22 mouse cellular contexts compared by ENCODE assay signal in the genomic region with DNA sequence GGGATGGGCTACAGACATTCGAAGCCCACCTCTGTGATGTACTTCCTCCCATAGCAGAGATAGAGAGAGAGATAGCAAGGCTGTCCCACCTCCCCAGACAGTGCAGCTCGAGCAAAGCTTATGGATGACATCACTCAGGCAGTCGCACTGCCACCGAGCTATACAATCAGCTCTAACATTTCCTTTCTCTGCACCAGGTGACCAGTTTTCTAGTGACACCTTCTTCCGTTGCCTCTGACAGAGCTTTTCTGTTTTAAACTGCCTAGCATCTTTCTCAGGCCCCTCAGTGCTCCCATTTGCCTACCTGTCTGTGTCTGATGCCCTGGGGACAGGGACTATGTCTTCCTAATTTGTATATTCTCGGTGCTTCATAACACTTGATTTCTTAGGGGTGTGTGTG. TPM values are rescaled to one million over a fixed set of nuclear protein-coding genes. Genes with fewer than 3 reads are reported as not detected.
DNase-seq lines count a peak whose midpoint lies in the region; ATAC-seq and TF ChIP-seq lines count a peak whose summit lies in the region.
"Had no signal": no experiment of that assay in that cellular context is flagged by ENCODE, and none has a peak within 500 bp of the region (broad histone marks: within the 10 kb centered on the region; RNA-seq: fewer than 3 reads in every experiment).

No protein-coding gene starts in this region.

- no peaks in the 10 kb centered on the region for H3K27me3 ChIP-seq in thymus, adult 2 months (ENCODE audit: control insufficient read depth, insufficient read depth, low read length)
- no peaks in the 10 kb centered on the region for H3K27me3 ChIP-seq in ES-Bruce4 (ENCODE audit: control insufficient read depth, insufficient read depth, low read length, poor library complexity, severe bottlenecking)
- H3K27me3 ChIP-seq in kidney, embryonic 14.5 days (ENCODE audit: control insufficient read depth, insufficient read depth, low read length): no peaks in the 10 kb centered on the region
- H3K27me3 ChIP-seq: CH12.LX; embryonic facial prominence, embryonic 12.5 days; forebrain, embryonic 13.5 days; midbrain, embryonic 13.5 days had no signal

- TF ChIP-seq CTCF in thymus, adult 2 months (IDR thresholded peaks at IDR 0.05; ENCODE audit: borderline replicate concordance, control insufficient read depth, extremely low read depth, insufficient read depth, low read length, poor library complexity): no peak
- no peak for TF ChIP-seq CTCF in ES-Bruce4 (IDR thresholded peaks at IDR 0.05; ENCODE audit: low read depth, low read length)

- TF ChIP-seq EP300 in ES-Bruce4 (IDR thresholded peaks at IDR 0.05; ENCODE audit: insufficient read depth, low read depth, low read length): no peak

- DNase-seq in thymus, adult 2 months: no peak
- no peak for DNase-seq in thymus, postnatal 10 days (ENCODE audit: low spot score in 2 of 2)
- DNase-seq in induced T-regulatory cell, adult 2 months (ENCODE audit: low read depth): peak; percentile 76
- DNase-seq in thymus, postnatal 36 days: peak; percentile 31 to 48
- DNase-seq in left cerebral cortex, adult 11 months (ENCODE audit: low spot score): no peak
- DNase-seq: adrenal gland, adult 8-10 months; cerebellum, adult 9-11 months; gastrocnemius, postnatal 14 days; kidney, adult 9 months; kidney, postnatal 4 days; layer of hippocampus, adult 9-11 months; lung, postnatal 10 days had no signal

- no peak overlapping the region for H3K4me2 ChIP-seq in kidney, embryonic 14.5 days (replicated peaks; ENCODE audit: low read depth, low read length)
- H3K4me2 ChIP-seq: embryonic facial prominence, embryonic 12.5 days; forebrain, embryonic 13.5 days; midbrain, embryonic 13.5 days had no signal

- peaks cover 36% of the 10 kb centered on the region for H3K4me1 ChIP-seq in thymus, adult 2 months (replicated peaks; ENCODE audit: control insufficient read depth, insufficient read depth, low read length)
- peaks cover 1% of the 10 kb centered on the region for H3K4me1 ChIP-seq in ES-Bruce4 (ENCODE audit: control insufficient read depth, insufficient read depth, low read length)
- H3K4me1 ChIP-seq in kidney, embryonic 14.5 days (ENCODE audit: control insufficient read depth, insufficient read depth, low read length): no peaks in the 10 kb centered on the region
- H3K4me1 ChIP-seq: embryonic facial prominence, embryonic 12.5 days; forebrain, embryonic 13.5 days; hindbrain, embryonic 10.5 days; midbrain, embryonic 13.5 days had no signal

- no peak overlapping the region for H3K9ac ChIP-seq in ES-Bruce4 (ENCODE audit: low read depth, poor library complexity, severe bottlenecking)
- no peak overlapping the region for H3K9ac ChIP-seq in kidney, embryonic 14.5 days (ENCODE audit: low read depth, low read length)
- H3K9ac ChIP-seq: embryonic facial prominence, embryonic 12.5 days; forebrain, embryonic 13.5 days; liver, embryonic 14.5 days; midbrain, embryonic 13.5 days had no signal

- TF ChIP-seq POLR2A in thymus, adult 2 months (IDR thresholded peaks at IDR 0.05; ENCODE audit: control insufficient read depth, extremely low read depth, insufficient read depth, low read length, poor library complexity): no peak
- TF ChIP-seq POLR2A in ES-Bruce4 (IDR thresholded peaks at IDR 0.05; ENCODE audit: insufficient read depth, low read length): no peak

- ATAC-seq in kidney, embryonic 14.5 days (ENCODE audit: low FRiP score, low TSS enrichment): no peak
- ATAC-seq: forebrain, embryonic 13.5 days; midbrain, embryonic 13.5 days had no signal

- no peaks in the 10 kb centered on the region; the same call in 1 of the 2 replicates for H3K36me3 ChIP-seq in thymus, adult 2 months (ENCODE audit: control insufficient read depth, insufficient read depth, low read length)
- H3K36me3 ChIP-seq in ES-Bruce4 (ENCODE audit: control insufficient read depth, insufficient read depth, low read length, poor library complexity, severe bottlenecking): no peaks in the 10 kb centered on the region
- no peaks in the 10 kb centered on the region for H3K36me3 ChIP-seq in kidney, embryonic 14.5 days (ENCODE audit: control insufficient read depth, insufficient read depth, low read length)

- H3K9me3 ChIP-seq in ES-Bruce4 (replicated peaks; ENCODE audit: control insufficient read depth, insufficient read depth, low read length, poor library complexity, severe bottlenecking): no peaks in the 10 kb centered on the region
- no peaks in the 10 kb centered on the region for H3K9me3 ChIP-seq in kidney, embryonic 14.5 days (ENCODE audit: control insufficient read depth, low read length)
- H3K9me3 ChIP-seq: forebrain, embryonic 13.5 days; limb, embryonic 10.5 days; midbrain, embryonic 13.5 days had no signal

- H3K27ac ChIP-seq in thymus, adult 2 months (ENCODE audit: control insufficient read depth, insufficient read depth, low read length): peak overlapping the region; percentile 53
- peak overlapping the region; percentile 69 for H3K27ac ChIP-seq in ES-Bruce4 (ENCODE audit: insufficient read depth, low read length)
- no peak overlapping the region for H3K27ac ChIP-seq in kidney, embryonic 14.5 days (ENCODE audit: low read depth, low read length)
- H3K27ac ChIP-seq: embryonic facial prominence, embryonic 12.5 days; forebrain, embryonic 13.5 days; hindbrain, embryonic 10.5 days; limb, embryonic 10.5 days; liver, embryonic 14.5 days; midbrain, embryonic 13.5 days had no signal

- 42% methylated on average over 6 of the region's 6 CpGs for WGBS in thymus, adult 2 months
- 82% methylated on average over 6 of the region's 6 CpGs for WGBS in kidney, embryonic 14.5 days

- no peak overlapping the region for H3K4me3 ChIP-seq in thymus, adult 2 months (ENCODE audit: control insufficient read depth, insufficient read depth, low read length)
- no peak overlapping the region for H3K4me3 ChIP-seq in ES-Bruce4 (ENCODE audit: low read depth, low read length)
- no peak overlapping the region for H3K4me3 ChIP-seq in kidney, embryonic 14.5 days (ENCODE audit: low read length)
- H3K4me3 ChIP-seq: embryonic facial prominence, embryonic 12.5 days; erythroblast, embryonic 14.5 days; forebrain, embryonic 13.5 days; hindbrain, embryonic 10.5 days; limb, embryonic 10.5 days; midbrain, embryonic 13.5 days had no signal

RNA-seq across cellular contexts. Expression of a gene that starts 11.8 kb away (rescaled TPM):
- 10.7 and 12.3 TPM in 2 replicates for polyA plus RNA-seq in thymus, adult 2 months (2012; rRNA removed)
- polyA plus RNA-seq in ES-Bruce4 (2011; ENCODE audit: insufficient read depth, insufficient read length, low read depth, missing spikeins): 278 and 351 TPM in 2 replicates
- polyA plus RNA-seq in kidney, embryonic 14.5 days (2014; fragmentation: Nextera tagmentation; extraction: Ambion mirVana): 10.3 and 11.2 TPM in 2 replicates

RNA-seq across cellular contexts. Expression of a gene that starts 12.2 kb away (rescaled TPM):
- polyA plus RNA-seq in thymus, adult 2 months (2012; rRNA removed): 70.3 and 81.3 TPM in 2 replicates
- polyA plus RNA-seq in ES-Bruce4 (2011; ENCODE audit: insufficient read depth, insufficient read length, low read depth, missing spikeins): 42.8 and 55.5 TPM in 2 replicates
- polyA plus RNA-seq in kidney, embryonic 14.5 days (2014; fragmentation: Nextera tagmentation; extraction: Ambion mirVana): 13.5 and 19.7 TPM in 2 replicates

RNA-seq across cellular contexts. Expression of a gene that starts 12.4 kb away (rescaled TPM):
- polyA plus RNA-seq in thymus, adult 2 months (2012; rRNA removed): 30.4 and 31.6 TPM in 2 replicates
- 52.1 and 57.0 TPM in 2 replicates for polyA plus RNA-seq in ES-Bruce4 (2011; ENCODE audit: insufficient read depth, insufficient read length, low read depth, missing spikeins)
- 23.0 and 26.2 TPM in 2 replicates for polyA plus RNA-seq in kidney, embryonic 14.5 days (2014; fragmentation: Nextera tagmentation; extraction: Ambion mirVana)

RNA-seq across cellular contexts. Expression of a gene that starts 12.5 kb away (rescaled TPM):
- polyA plus RNA-seq in thymus, adult 2 months (2012; rRNA removed): 1,045 and 1,102 TPM in 2 replicates
- polyA plus RNA-seq in ES-Bruce4 (2011; ENCODE audit: insufficient read depth, insufficient read length, low read depth, missing spikeins): 210 and 229 TPM in 2 replicates
- polyA plus RNA-seq in kidney, embryonic 14.5 days (2014; fragmentation: Nextera tagmentation; extraction: Ambion mirVana): 18.5 and 21.6 TPM in 2 replicates

RNA-seq across cellular contexts. Expression of a gene that starts 23.6 kb away (rescaled TPM):
- polyA plus RNA-seq in thymus, adult 2 months (2012; rRNA removed): 91.3 and 102 TPM in 2 replicates
- polyA plus RNA-seq in ES-Bruce4 (2011; ENCODE audit: insufficient read depth, insufficient read length, low read depth, missing spikeins): 8.2 and 8.7 TPM in 2 replicates
- 59.3 and 94.9 TPM in 2 replicates for polyA plus RNA-seq in kidney, embryonic 14.5 days (2014; fragmentation: Nextera tagmentation; extraction: Ambion mirVana)

Comparison
In these comparisons a context has a peak if more than half of its experiments do, and no peak if none do; other contexts are left out.
1. DNase-seq: peak in induced T-regulatory cell, adult 2 months (single experiment) and thymus, postnatal 36 days (2 of 2); none in thymus, adult 2 months (single experiment), thymus, postnatal 10 days (0 of 2) and left cerebral cortex, adult 11 months (single experiment).
2. RNA of a gene that starts 11.8 kb away (polyA plus RNA-seq): 278 to 351 TPM in ES-Bruce4; 10.7 to 12.3 TPM in thymus, adult 2 months and 10.3 to 11.2 TPM in kidney, embryonic 14.5 days; every median in the first group is over 10 times any median in the second.